Mouse (Mus musculus) C2C12 (cell line): Measurements from ENCODE around the gene Rorb.

Source experiments
- CEBPB ChIP-seq: IDR thresholded peaks from one replicate; pipeline ENCODE4 v1.6.1; 2011; ENCODE audit warnings: low read depth, mild to moderate bottlenecking, control low read depth, moderate library complexity
- CTCF ChIP-seq: IDR thresholded peaks from one replicate; pipeline ENCODE4 v1.5.1; 2011; ENCODE audit not compliant: control insufficient read depth, insufficient read depth, insufficient read length
- MAX ChIP-seq: IDR thresholded peaks from one replicate; pipeline ENCODE4 v1.6.1; 2011; ENCODE audit warnings: mild to moderate bottlenecking, control low read depth
- USF1 ChIP-seq: IDR thresholded peaks from one replicate; pipeline ENCODE4 v1.6.1; 2011; ENCODE audit warnings: low read depth, mild to moderate bottlenecking, control low read depth, moderate library complexity

DNA sequence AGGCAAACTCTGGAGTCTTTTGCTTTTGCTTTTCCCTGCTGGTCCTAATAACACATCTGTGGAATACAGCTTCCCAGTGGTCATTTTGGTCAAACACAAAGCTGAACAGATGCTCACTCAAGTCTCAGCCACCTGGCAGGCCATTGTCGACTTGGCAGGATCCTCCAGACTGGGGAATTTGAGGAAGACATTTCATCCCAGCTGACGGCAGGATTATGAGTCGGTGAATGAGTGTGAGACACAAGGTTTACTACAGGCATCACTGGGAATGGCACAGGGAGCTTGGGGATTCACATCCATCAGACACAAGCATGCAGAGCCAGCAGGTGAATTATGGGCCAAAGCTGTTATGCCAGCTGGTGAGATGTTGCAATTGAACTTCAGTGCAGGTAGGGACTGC, 201.4 kb downstream of the Rorb start:
- TF ChIP-seq MAX (no peak), CTCF (no peak), USF1 (no peak), CEBPB (no peak)
